Mouse (Mus musculus) Patski (cell line): Measurements from ENCODE around the gene App. TPM values are rescaled to one million over a fixed set of nuclear protein-coding genes. Genes with fewer than 3 reads are reported as not detected.

Source experiments
- ATAC-seq: fragments of 100-300 bp; one replicate; pipeline ENCODE4 v1.8.0; 2021
- CTCF ChIA-PET: fragments of 350-600 bp; sonication (Branson Sonifier 250); formaldehyde crosslinking; loops from one replicate; lab custom pipeline; 2022; ENCODE audit warnings: inconsistent platforms; lab: Charles Lee
- POLR2A ChIA-PET: fragments of 350-600 bp; sonication (Branson Sonifier 250); formaldehyde crosslinking; loops from one replicate; lab custom pipeline; 2022; ENCODE audit warnings: antibody characterized with exemption, inconsistent platforms; lab: Charles Lee
- DNase-seq: peaks from one replicate; pipeline ENCODE4 v3.0.0-alpha.2; 2011; ENCODE audit warnings: low read depth, low spot score
- H3K27me3 ChIP-seq: fragments of 371-371 bp; one replicate; pipeline ENCODE4 v1.5.1; 2021
- CTCF ChIP-seq: fragments of 100-300 bp; IDR thresholded peaks from one replicate; pipeline ENCODE4 v1.5.1; 2021
- in situ Hi-C: fragments of 300-500 bp; cut with MboI; formaldehyde crosslinking; loops from 3 replicates; pipeline ENCODE4 v1.11.1; 2018; ENCODE audit warnings: low pct_unique_long_range_greater_than_20kb, mixed read lengths
- polyA plus RNA-seq: library from polyadenylated mRNA; unstranded; gene quantifications from one replicate; pipeline ENCODE4 v1.2.3, GENCODE M21; 2021

Gene App
- polyA plus RNA-seq, 1 experiment from 2014 or later: 1,235 TPM

- ChIA-PET POLR2A (no interaction called here), CTCF (interaction anchor here (1.6 kb wide), 1 partner anchor 9 kb away, joined by 3 read pairs; no protein-coding TSS in a partner anchor)
- no peak for TF ChIP-seq CTCF
- H3K27me3 ChIP-seq: no peaks in the 10 kb centered on the region
- ATAC-seq (no peak), DNase-seq (no peak)
- in situ Hi-C loops: no loop called here
Measured at GRCm38 (mm10) chr16:85038731-85039130, 134.8 kb downstream of the App start.

GRCm38 (mm10) chr16:85037969-85038644, 135.5 kb downstream of the App start:
- TF ChIP-seq CTCF: no peak
- ChIA-PET CTCF (interaction anchor here (1.6 kb wide), 1 partner anchor 9 kb away, joined by 3 read pairs; no protein-coding TSS in a partner anchor), POLR2A (no interaction called here)
- ATAC-seq (no peak), DNase-seq (no peak)
- in situ Hi-C loops: no loop called here
- no peaks in the 10 kb centered on the region for H3K27me3 ChIP-seq

- no peaks in the 10 kb centered on the region for H3K27me3 ChIP-seq
- DNase-seq: no peak
- ChIA-PET CTCF (interaction anchor here (1.3 kb wide), 1 partner anchor 13 kb away, joined by 3 read pairs; no protein-coding TSS in a partner anchor), POLR2A (interaction anchor here (0.6 kb wide), 1 partner anchor 32 kb away, joined by 3 read pairs; no protein-coding TSS in a partner anchor)
- ATAC-seq: no peak
- in situ Hi-C loops: no loop called here
- no peak for TF ChIP-seq CTCF
Measured at GRCm38 (mm10) chr16:85035815-85036214, 137.8 kb downstream of the App start.

- TF ChIP-seq CTCF: no peak
- in situ Hi-C loops: no loop called here
- H3K27me3 ChIP-seq: no peaks in the 10 kb centered on the region
- ChIA-PET CTCF (no interaction called here), POLR2A (no interaction called here)
- no peak for DNase-seq
- no peak for ATAC-seq
Measured at GRCm38 (mm10) chr16:85033747-85034146, 139.8 kb downstream of the App start.

- no peak for ATAC-seq
- no peak for TF ChIP-seq CTCF
- ChIA-PET POLR2A (interaction anchor here (0.6 kb wide), 1 partner anchor 13 kb away, joined by 5 read pairs; no protein-coding TSS in a partner anchor), CTCF (no interaction called here)
- DNase-seq: no peak
- in situ Hi-C loops: no loop called here
- H3K27me3 ChIP-seq: no peaks in the 10 kb centered on the region
Measured at GRCm38 (mm10) chr16:85030810-85031209, 142.8 kb downstream of the App start.

GRCm38 (mm10) chr16:85028396-85028795, 145.2 kb downstream of the App start:
- no peaks in the 10 kb centered on the region for H3K27me3 ChIP-seq
- ChIA-PET CTCF (no interaction called here), POLR2A (no interaction called here)
- TF ChIP-seq CTCF: no peak
- in situ Hi-C loops: no loop called here
- no peak for ATAC-seq
- no peak for DNase-seq

- ChIA-PET POLR2A (no interaction called here), CTCF (interaction anchor here (0.6 to 1.7 kb wide), 2 partner anchors 11 to 104 kb away, joined by 4 read pairs; no protein-coding TSS in a partner anchor)
- no peaks in the 10 kb centered on the region for H3K27me3 ChIP-seq
- in situ Hi-C loops: no loop called here
- ATAC-seq (no peak), DNase-seq (no peak)
- no peak for TF ChIP-seq CTCF
Measured at GRCm38 (mm10) chr16:85024706-85025105, 148.9 kb downstream of the App start.

- ATAC-seq: no peak
- ChIA-PET CTCF (interaction anchor here (1.2 to 1.7 kb wide), 2 partner anchors 10 to 150 kb away, joined by 3 to 4 read pairs; partner anchors contain the start of gene App), POLR2A (no interaction called here)
- no peak for TF ChIP-seq CTCF
- in situ Hi-C loops: no loop called here
- no peaks in the 10 kb centered on the region for H3K27me3 ChIP-seq
- DNase-seq: no peak
Measured at GRCm38 (mm10) chr16:85023106-85023505, 150.5 kb downstream of the App start.

GRCm38 (mm10) chr16:85020696-85021323, 152.8 kb downstream of the App start:
- no peaks in the 10 kb centered on the region for H3K27me3 ChIP-seq
- TF ChIP-seq CTCF: no peak
- ChIA-PET POLR2A (interaction anchor here (0.8 kb wide), 1 partner anchor 735 kb away, joined by 3 read pairs; no protein-coding TSS in a partner anchor), CTCF (no interaction called here)
- in situ Hi-C loops: no loop called here
- ATAC-seq: peak; percentile 84
- no peak for DNase-seq

- no peak for ATAC-seq
- DNase-seq: no peak
- POLR2A ChIA-PET: no interaction called here
- CTCF ChIA-PET: no interaction called here
- TF ChIP-seq CTCF: no peak
- no peaks in the 10 kb centered on the region for H3K27me3 ChIP-seq
- in situ Hi-C loops: no loop called here
Measured at GRCm38 (mm10) chr16:85019273-85019672, 154.3 kb downstream of the App start.

- in situ Hi-C loops: no loop called here
- no peak for ATAC-seq
- POLR2A ChIA-PET: no interaction called here
- DNase-seq: no peak
- H3K27me3 ChIP-seq: no peaks in the 10 kb centered on the region
- CTCF ChIA-PET: interaction anchor here (1.2 kb wide), 1 partner anchor 36 kb away, joined by 4 read pairs; no protein-coding TSS in a partner anchor
- TF ChIP-seq CTCF: no peak
Measured at GRCm38 (mm10) chr16:85017845-85018244, 155.7 kb downstream of the App start.
